Mouse (Mus musculus) liver, adult 2 months (tissue): ENCODE results near the gene Gpx6.

Experiments
- CTCF ChIP-seq: fragments of 200-500 bp; IDR thresholded peaks from 2 replicates; pipeline ENCODE4 v1.5.1; 2011; ENCODE audit warnings: low read depth, low read length, control low read depth
- POLR2A ChIP-seq: fragments of 200-500 bp; IDR thresholded peaks from 2 replicates; pipeline ENCODE4 v1.6.1; 2011; ENCODE audit warnings: low read length, control low read depth; ENCODE audit not compliant: insufficient read depth; ENCODE audit errors: extremely low read depth

- TF ChIP-seq POLR2A (no peak), CTCF (no peak)
Measured at GRCm38 (mm10) chr13:21366635-21367034, 54.7 kb downstream of the Gpx6 start.
